In genomic region chr3:121290681-121291080, GRCm38 (mm10) we compare ENCODE assay signal across 8 mouse cellular contexts. TPM values are rescaled to one million over a fixed set of nuclear protein-coding genes. Genes with fewer than 3 reads are reported as not detected.
DNase-seq lines count a peak whose midpoint lies in the region; ATAC-seq and TF ChIP-seq lines count a peak whose summit lies in the region.

No protein-coding gene starts in this region.

- H3K4me2 ChIP-seq in heart, embryonic 16.5 days (ENCODE audit: low read depth, low read length): peak overlapping the region; percentile 69
- peak overlapping the region; percentile 92 for H3K4me2 ChIP-seq in liver, embryonic 16.5 days (ENCODE audit: low read depth, low read length)

- no peaks in the 10 kb centered on the region for H3K36me3 ChIP-seq in heart, embryonic 10.5 days
- H3K36me3 ChIP-seq in G1E (replicated peaks): peaks cover 9% of the 10 kb centered on the region
- H3K36me3 ChIP-seq in heart, embryonic 16.5 days (ENCODE audit: control insufficient read depth, insufficient read depth): no peaks in the 10 kb centered on the region
- no peaks in the 10 kb centered on the region for H3K36me3 ChIP-seq in liver, embryonic 16.5 days (ENCODE audit: control insufficient read depth, insufficient read depth)

- peak overlapping the region; percentile 93 for H3K27ac ChIP-seq in heart, embryonic 10.5 days
- H3K27ac ChIP-seq in heart, embryonic 16.5 days (ENCODE audit: low read length): peak overlapping the region; percentile 95; the same call in 1 of the 2 replicates
- peak overlapping the region; percentile 92 for H3K27ac ChIP-seq in liver, embryonic 16.5 days (ENCODE audit: low read length)

- peak overlapping the region; percentile 71 for H3K4me3 ChIP-seq in heart, embryonic 10.5 days
- peak overlapping the region; percentile 78 for H3K4me3 ChIP-seq in G1E (ENCODE audit: low read depth, low read length)
- H3K4me3 ChIP-seq in heart, embryonic 16.5 days (ENCODE audit: low read length): peak overlapping the region; percentile 70
- H3K4me3 ChIP-seq in liver, embryonic 16.5 days (ENCODE audit: low read depth, low read length): peak overlapping the region; percentile 74

- no peaks in the 10 kb centered on the region for H3K9me3 ChIP-seq in heart, embryonic 10.5 days
- H3K9me3 ChIP-seq in G1E (replicated peaks): no peaks in the 10 kb centered on the region
- no peaks in the 10 kb centered on the region for H3K9me3 ChIP-seq in heart, embryonic 16.5 days (replicated peaks; ENCODE audit: control insufficient read depth, low read length)
- no peaks in the 10 kb centered on the region for H3K9me3 ChIP-seq in liver, embryonic 16.5 days (replicated peaks; ENCODE audit: control insufficient read depth, low read length)

- ATAC-seq in G1E (ENCODE audit: extremely low read depth, insufficient number of reproducible peaks, low FRiP score, poor library complexity, severe bottlenecking): no peak
- no peak for ATAC-seq in heart, embryonic 16.5 days (replicated peaks; ENCODE audit: extremely low read depth, insufficient read depth, low FRiP score)
- ATAC-seq in liver, embryonic 16.5 days (ENCODE audit: low read depth): no peak

- no peak for DNase-seq in heart, embryonic 10.5 days (ENCODE audit: low spot score)
- no peak for DNase-seq in heart, postnatal 10 days
- DNase-seq in G1E (ENCODE audit: low spot score): no peak
- no peak for DNase-seq in thymus, postnatal 14 days
- DNase-seq in adrenal gland, adult 2 months: no peak
- no peak for DNase-seq in thymus, postnatal 0 days (ENCODE audit: low spot score)

- intact Hi-C loops in heart, postnatal 10 days (cut with DNase I): loop anchor here (2.0 kb wide), 1 partner anchor 118 kb away; no protein-coding TSS in a partner anchor

- H3K4me1 ChIP-seq in heart, embryonic 10.5 days: peaks cover 5% of the 10 kb centered on the region; the same call in 1 of the 2 replicates
- peaks cover 26% of the 10 kb centered on the region for H3K4me1 ChIP-seq in G1E (ENCODE audit: insufficient read depth, low read depth, low read length)
- 0 out of 2 replicates have a peak, but pooled peaks cover 4% of the 10 kb centered on the region for H3K4me1 ChIP-seq in heart, embryonic 16.5 days (ENCODE audit: control insufficient read depth, insufficient read depth, low read length)
- H3K4me1 ChIP-seq in liver, embryonic 16.5 days (ENCODE audit: control insufficient read depth, low read depth, low read length): peaks cover 12% of the 10 kb centered on the region

- H3K9ac ChIP-seq in heart, embryonic 16.5 days (ENCODE audit: low read length): peak overlapping the region; percentile 81
- H3K9ac ChIP-seq in liver, embryonic 16.5 days (ENCODE audit: low read depth, low read length): peak overlapping the region; percentile 85

- no peaks in the 10 kb centered on the region for H3K27me3 ChIP-seq in heart, embryonic 10.5 days (ENCODE audit: insufficient read depth, poor library complexity, severe bottlenecking)
- no peaks in the 10 kb centered on the region for H3K27me3 ChIP-seq in G1E (ENCODE audit: insufficient read depth, low read length)
- no peaks in the 10 kb centered on the region for H3K27me3 ChIP-seq in heart, embryonic 16.5 days (ENCODE audit: control insufficient read depth, insufficient read depth, low read length)
- no peaks in the 10 kb centered on the region for H3K27me3 ChIP-seq in liver, embryonic 16.5 days (ENCODE audit: control insufficient read depth, insufficient read depth, low read depth, low read length)

- WGBS in heart, embryonic 10.5 days: 70% methylated on average over 8 of the region's 8 CpGs
- WGBS in heart, embryonic 16.5 days: 68% methylated on average over 8 of the region's 8 CpGs
- 70% methylated on average over 8 of the region's 8 CpGs for WGBS in liver, embryonic 16.5 days (ENCODE audit: insufficient replicate concordance)

- TF ChIP-seq CTCF in G1E (IDR thresholded peaks at IDR 0.05; ENCODE audit: low read depth, low read length): no peak

RNA-seq across cellular contexts. Expression of gene Alg14, which starts 0.9 kb away (rescaled TPM):
- 40.1 and 44.5 TPM in 2 replicates for polyA plus RNA-seq in heart, embryonic 10.5 days (2016; fragmentation: Nextera tagmentation; extraction: Ambion mirVana)
- total RNA-seq in heart, postnatal 10 days (2021): 10 to 100 TPM; 16.6 to 17.0 TPM
- total RNA-seq in G1E (2014; fragmentation: Nextera tagmentation) (29.9 and 44.2 TPM in 2 replicates), G1E (2017) (9.2 and 9.4 TPM in 2 replicates)
- polyA plus RNA-seq in G1E (2012): 3.5 and 6.2 TPM in 2 replicates
- 37.9 and 39.8 TPM in 2 replicates for polyA plus RNA-seq in heart, embryonic 16.5 days (2015; fragmentation: Nextera tagmentation; extraction: Ambion mirVana)
- 15.0 and 16.6 TPM in 2 replicates for polyA plus RNA-seq in liver, embryonic 16.5 days (2015; fragmentation: Nextera tagmentation; extraction: Ambion mirVana)
- total RNA-seq in adrenal gland, adult 2 months (2021): 10 to 100 TPM; 37.3 to 39.7 TPM
- polyA plus RNA-seq in adrenal gland, adult 2 months (2012; rRNA removed): 16.1 and 16.4 TPM in 2 replicates
- 24.3 and 28.1 TPM in 2 replicates for polyA plus RNA-seq in thymus, postnatal 0 days (2015; fragmentation: Nextera tagmentation; extraction: Ambion mirVana)

RNA-seq across cellular contexts. Expression of gene Tmem56, which starts 7.8 kb away (rescaled TPM):
- 3.0 and 3.5 TPM in 2 replicates for polyA plus RNA-seq in heart, embryonic 10.5 days (2016; fragmentation: Nextera tagmentation; extraction: Ambion mirVana)
- total RNA-seq in heart, postnatal 10 days (2021): 1 to 10 TPM; 1.0 to 1.4 TPM
- total RNA-seq in G1E (2014; fragmentation: Nextera tagmentation): 88.9 and 91.0 TPM in 2 replicates
- 33.6 and 34.1 TPM in 2 replicates for total RNA-seq in G1E (2017)
- polyA plus RNA-seq in G1E (2012): 6.7 TPM in 2 replicates
- 0.45 and 0.66 TPM in 2 replicates for polyA plus RNA-seq in heart, embryonic 16.5 days (2015; fragmentation: Nextera tagmentation; extraction: Ambion mirVana)
- polyA plus RNA-seq in liver, embryonic 16.5 days (2015; fragmentation: Nextera tagmentation; extraction: Ambion mirVana): 12.8 and 15.2 TPM in 2 replicates
- total RNA-seq in adrenal gland, adult 2 months (2021): 10 to 100 TPM; 32.0 to 56.3 TPM
- 7.8 TPM in 2 replicates for polyA plus RNA-seq in adrenal gland, adult 2 months (2012; rRNA removed)
- 0.24 and 0.35 TPM in 2 replicates for polyA plus RNA-seq in thymus, postnatal 0 days (2015; fragmentation: Nextera tagmentation; extraction: Ambion mirVana)
